Mouse (Mus musculus) colon, adult 2 months (tissue): ENCODE results near the gene Gm614. TPM values are rescaled to one million over a fixed set of nuclear protein-coding genes. Genes with fewer than 3 reads are reported as not detected.

Source experiments
- polyA plus RNA-seq: library from polyadenylated mRNA; depleted of rRNA; stranded (reverse); fragments of >200 nt; gene quantifications from 2 replicates; pipeline ENCODE4 v1.2.3, GENCODE M21; 2012; rRNA removed

The Gm614 gene
- not detected in 2 replicates for polyA plus RNA-seq

DNA sequence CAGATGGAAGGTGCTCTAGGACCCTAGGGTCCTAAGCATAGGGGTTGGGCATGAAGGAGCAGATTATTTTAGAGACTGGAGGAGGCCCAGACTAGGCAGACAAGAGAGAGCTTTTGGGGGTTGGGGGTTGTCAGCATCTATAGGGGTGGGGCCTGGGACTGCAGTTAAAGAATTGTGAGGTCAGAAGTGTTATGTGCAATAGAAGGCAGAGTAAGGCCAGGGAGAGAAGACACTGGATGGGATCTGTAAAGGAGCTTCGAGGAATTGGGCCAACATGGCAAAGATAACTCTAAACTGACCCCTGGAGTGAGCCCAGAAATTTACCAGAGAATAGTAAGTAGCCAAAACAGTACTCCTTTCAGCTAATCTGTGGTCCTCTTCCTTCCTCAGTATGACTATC lies at the start of gene Gm614:
Gm614 (minus strand) TSS at position 101 of the 400 bp plus-strand sequence.

DNA sequence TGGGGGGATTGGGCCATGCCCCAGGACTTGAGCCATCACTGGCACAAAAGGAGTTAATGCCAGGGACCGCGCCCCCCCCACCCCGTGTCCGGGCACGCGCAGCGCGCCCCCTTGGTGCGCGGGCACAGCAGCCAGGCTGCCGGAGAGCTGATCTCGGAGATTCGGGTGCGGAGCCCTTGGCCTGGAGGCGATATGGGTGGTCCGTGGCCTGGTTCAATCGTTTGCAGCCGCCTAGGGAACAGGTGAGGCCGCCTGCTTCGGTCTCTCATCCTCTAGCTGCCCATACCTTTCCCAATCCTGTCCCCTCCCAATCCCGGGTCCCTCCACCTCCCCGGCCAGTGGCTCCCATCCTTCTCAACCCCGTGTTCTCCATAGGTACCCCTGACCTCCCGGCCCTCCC lies 35.3 kb upstream of the Gm614 start, which contains the start of gene Nlgn3:
Nlgn3 (plus strand) TSS at position 114 of the 400 bp plus-strand sequence.

GRCm38 (mm10) chrX:101273875-101274738 lies 10.3 kb upstream of the Gm614 start, which contains the start of gene Med12:
Gene Med12, plus strand, starts transcription at chrX:101274030.

DNA sequence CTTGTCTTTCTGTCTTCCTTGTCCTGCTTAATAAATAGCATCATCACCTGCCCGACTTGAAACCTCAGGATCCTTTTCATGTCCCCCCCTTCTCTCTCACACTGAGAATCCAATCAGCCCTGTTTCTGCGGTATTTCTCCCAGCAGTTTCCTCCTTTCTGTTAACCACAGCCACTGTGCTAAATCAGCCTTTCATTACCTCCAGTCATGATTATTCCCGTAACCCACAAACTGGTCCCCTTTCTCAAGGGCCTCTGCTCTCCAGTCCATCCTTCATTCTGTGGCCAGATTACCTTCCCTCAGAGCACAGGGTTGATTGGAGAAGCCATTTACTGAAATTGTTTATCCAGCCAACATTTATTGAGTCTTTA lies 4.9 kb upstream of the Gm614 start, which contains the start of gene Gm20489:
Gm20489 (minus strand) TSS at position 269 of the 370 bp plus-strand sequence.

GRCm38 (mm10) chrX:101268025-101268754 lies 4.4 kb upstream of the Gm614 start, which contains the start of gene Il2rg:
Gene Il2rg, minus strand, starts transcription at chrX:101268255.

GRCm38 (mm10) chrX:101253952-101254729 lies 9.7 kb downstream of the Gm614 start, which contains the start of gene Foxo4:
Gene Foxo4, plus strand, starts transcription at chrX:101254528.

DNA sequence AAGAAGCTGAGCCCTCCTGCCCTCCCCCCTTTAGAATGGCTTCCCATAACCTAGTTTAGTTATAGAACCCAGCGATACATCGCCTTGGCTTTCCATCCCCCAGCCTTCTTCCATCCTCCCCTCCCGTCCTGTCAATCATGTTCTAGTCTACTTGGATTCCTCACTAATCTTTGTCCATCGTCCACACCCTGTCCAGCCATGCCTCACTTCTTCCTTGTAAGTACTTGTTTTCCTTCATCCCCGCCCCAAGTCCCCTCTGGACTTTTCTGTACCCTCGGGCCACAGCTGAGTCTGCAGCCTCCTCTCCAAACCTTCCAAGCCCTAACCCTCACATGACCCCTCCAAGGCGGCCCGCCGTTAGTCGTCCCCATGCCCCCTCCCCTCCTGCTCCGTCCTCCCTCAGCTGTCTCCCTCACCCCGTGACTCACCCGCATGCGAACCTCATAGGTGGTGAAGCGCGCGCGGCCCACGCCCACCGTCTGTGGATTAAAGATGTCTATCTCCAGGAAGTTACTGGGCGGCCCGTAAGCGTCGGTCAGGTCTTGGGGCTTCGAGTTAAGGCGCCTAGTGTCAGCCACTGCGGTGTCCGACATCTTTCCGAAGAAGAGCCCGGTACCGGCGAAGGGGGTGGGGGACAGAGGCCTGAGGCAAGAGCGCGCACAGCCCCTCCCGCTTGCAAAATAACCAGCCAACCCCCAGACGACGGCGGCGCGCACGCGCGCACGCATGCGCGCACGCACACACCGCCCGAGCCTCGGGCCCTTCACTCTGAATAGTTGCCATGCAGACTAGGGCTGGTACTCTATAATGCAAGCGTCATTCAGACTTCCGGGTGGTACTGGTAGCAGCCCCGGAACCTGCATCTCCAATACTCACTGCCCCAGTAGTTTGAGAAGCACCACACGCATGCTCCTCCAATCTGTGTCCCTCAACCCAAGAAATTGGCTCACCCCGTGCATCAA lies 41.7 kb downstream of the Gm614 start, which contains the start of gene Snx12:
Snx12 (minus strand) TSS at position 730 of the 962 bp plus-strand sequence.

Other genes with a start within 250 kb of the Gm614 start
- not detected in 2 replicates for gene Tex11, start 204.3 kb downstream of the Gm614 start, polyA plus RNA-seq
- gene Slc7a3, start 178.0 kb downstream of the Gm614 start, polyA plus RNA-seq: 0.56 and 1.5 TPM in 2 replicates
- gene Snx12, start 41.4 kb downstream of the Gm614 start, polyA plus RNA-seq: 12.6 and 13.5 TPM in 2 replicates
- 36.6 and 48.0 TPM in 2 replicates for gene Foxo4, start 9.5 kb downstream of the Gm614 start, polyA plus RNA-seq
- 6.0 and 7.7 TPM in 2 replicates for gene Il2rg, start 4.3 kb upstream of the Gm614 start, polyA plus RNA-seq
- gene Gm20489, start 5.0 kb upstream of the Gm614 start, polyA plus RNA-seq: not detected in 2 replicates
- 127 and 135 TPM in 2 replicates for gene Med12, start 10.0 kb upstream of the Gm614 start, polyA plus RNA-seq
- gene Nlgn3, start 35.2 kb upstream of the Gm614 start, polyA plus RNA-seq: 0.37 and 0.51 TPM in 2 replicates
- 73.5 and 91.6 TPM in 2 replicates for gene Gjb1, start 112.4 kb upstream of the Gm614 start, polyA plus RNA-seq
- 16.7 and 17.9 TPM in 2 replicates for gene Zmym3, start 156.9 kb upstream of the Gm614 start, polyA plus RNA-seq
- gene Nono, start 165.3 kb upstream of the Gm614 start, polyA plus RNA-seq: 53.8 and 58.2 TPM in 2 replicates
- 0.51 and 0.76 TPM in 2 replicates for gene Itgb1bp2, start 185.1 kb upstream of the Gm614 start, polyA plus RNA-seq